16 mouse cellular contexts compared by ENCODE assay signal in the genomic region with DNA sequence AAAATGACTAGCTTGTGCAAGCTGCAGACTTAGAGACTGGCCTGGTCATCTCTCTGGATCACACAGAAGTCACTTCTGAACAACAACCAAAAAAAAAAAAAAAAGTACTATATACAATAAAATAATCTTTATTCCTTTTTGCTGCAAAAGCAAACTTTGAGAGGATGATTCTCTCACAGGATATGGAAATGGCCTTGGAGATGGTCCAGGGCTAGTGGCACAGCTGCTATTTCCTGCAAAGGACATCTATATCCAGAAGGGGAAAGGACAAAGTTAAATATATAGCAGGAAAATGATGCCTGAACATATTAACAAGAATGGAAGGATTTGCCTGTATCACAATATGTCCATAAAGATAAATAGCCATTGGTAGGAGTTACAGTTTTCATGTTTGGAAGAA.
"Had no signal": no experiment of that assay in that cellular context is flagged by ENCODE, and none has a peak within 500 bp of the region (broad histone marks: within the 10 kb centered on the region; RNA-seq: fewer than 3 reads in every experiment).

No protein-coding gene starts in this region.

- H3K9ac ChIP-seq: limb, embryonic 12.5 days; liver, embryonic 14.5 days; lung, embryonic 15.5 days; midbrain, embryonic 12.5 days; neural tube, embryonic 15.5 days had no signal

- H3K27me3 ChIP-seq: limb, embryonic 12.5 days; lung, embryonic 15.5 days; megakaryocyte, embryonic 14.5 days; midbrain, embryonic 12.5 days; neural tube, embryonic 15.5 days had no signal

- H3K27ac ChIP-seq: hindbrain, postnatal 0 days; limb, embryonic 12.5 days; liver, embryonic 14.5 days; macrophage; midbrain, embryonic 12.5 days; neural tube, embryonic 15.5 days had no signal

- H3K4me2 ChIP-seq: limb, embryonic 12.5 days; lung, embryonic 15.5 days; midbrain, embryonic 12.5 days; neural tube, embryonic 15.5 days had no signal

- DNase-seq: kidney, adult 18-20 months; kidney, postnatal 14 days; layer of hippocampus, adult 9-11 months; layer of hippocampus, postnatal 36 days; liver; right cerebral cortex, adult 18-20 months; right cerebral cortex, postnatal 25 days; thymus, postnatal 36 days had no signal

- H3K36me3 ChIP-seq: lung, embryonic 15.5 days; neural tube, embryonic 15.5 days had no signal

- H3K4me1 ChIP-seq: megakaryocyte, embryonic 14.5 days had no signal

- ATAC-seq: hindbrain, postnatal 0 days had no signal

- H3K4me3 ChIP-seq: limb, embryonic 12.5 days; lung, embryonic 15.5 days; megakaryocyte, embryonic 14.5 days; midbrain, embryonic 12.5 days; neural tube, embryonic 15.5 days had no signal
